Mouse (Mus musculus): Measurements from ENCODE around the gene Hist4h4. TPM values are rescaled to one million over a fixed set of nuclear protein-coding genes. Genes with fewer than 3 reads are reported as not detected.
"Not testable (repeated sequence)": the region's sequence is repeated elsewhere in the genome, so short reads cannot be mapped to it uniquely, and the experiment has no call there.

Hist4h4 gene
- total RNA-seq, 2 experiments from 2014 or later, result 20.5 to 22.3 TPM

DNA sequence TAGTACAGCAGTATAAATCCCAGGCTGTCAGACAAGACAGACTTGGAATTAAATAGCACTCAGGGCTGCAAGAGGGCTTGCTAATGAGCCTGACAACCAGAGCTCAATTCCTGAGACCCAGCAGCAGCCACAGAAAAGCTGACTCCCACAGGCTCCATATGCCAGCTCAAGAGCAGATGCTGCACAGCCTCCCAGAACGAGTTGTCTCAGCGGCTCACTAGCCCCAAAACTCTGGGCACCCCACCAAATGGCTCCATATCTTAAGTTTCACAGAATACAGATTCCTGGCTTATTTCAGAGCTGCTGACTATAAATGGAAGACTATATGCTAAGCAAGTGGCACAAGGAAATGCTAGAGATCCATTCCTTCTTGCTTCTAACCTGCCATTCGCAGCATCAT is 13.3 kb upstream of the Hist4h4 start:
- intact Hi-C loops (cut with DNase I), result no loop called here
- DNase-seq, result no peak

DNA sequence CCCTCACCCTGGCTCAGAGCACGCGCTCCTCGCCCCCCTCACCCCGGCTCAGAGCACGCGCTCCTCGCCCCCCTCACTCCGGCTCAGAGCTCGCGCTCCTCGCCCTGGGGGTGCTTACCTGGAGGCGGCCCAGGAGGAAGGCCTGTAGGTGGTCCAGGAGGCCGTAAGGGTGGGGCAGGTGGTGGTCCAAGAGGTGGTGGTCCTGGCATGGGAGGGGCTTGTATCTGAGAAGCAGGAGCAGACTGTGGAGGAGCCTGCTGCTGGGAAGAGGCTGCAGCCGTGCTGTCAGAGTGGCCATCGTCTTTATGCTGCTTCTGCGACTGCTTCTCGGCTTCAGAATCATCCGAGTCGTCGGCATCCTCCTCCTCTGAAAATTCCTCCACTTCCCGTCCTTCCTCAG is 12.6 kb upstream of the Hist4h4 start:
- intact Hi-C loops (cut with DNase I), result no loop called here
- no peak for DNase-seq

DNA sequence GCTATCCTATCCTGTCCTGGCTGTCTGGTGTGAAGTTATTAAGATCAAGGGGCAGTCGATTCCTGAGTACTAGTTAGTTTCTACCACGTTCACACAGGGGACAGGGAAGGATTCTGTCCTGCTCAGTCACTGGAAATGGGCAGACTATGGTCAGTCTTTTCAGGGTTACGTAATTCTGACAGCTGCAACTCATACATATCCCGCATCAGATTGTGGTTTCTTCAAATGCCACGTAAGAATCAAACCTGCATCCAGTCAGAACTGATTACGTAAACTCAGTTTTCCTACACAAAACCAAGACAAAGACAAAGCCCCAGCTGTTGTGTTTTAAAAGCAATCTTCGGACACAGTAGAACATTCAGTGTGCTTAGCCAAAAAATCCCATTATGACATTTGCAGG is 11.2 kb upstream of the Hist4h4 start:
- intact Hi-C loops (cut with DNase I), result no loop called here
- DNase-seq, result no peak

DNA sequence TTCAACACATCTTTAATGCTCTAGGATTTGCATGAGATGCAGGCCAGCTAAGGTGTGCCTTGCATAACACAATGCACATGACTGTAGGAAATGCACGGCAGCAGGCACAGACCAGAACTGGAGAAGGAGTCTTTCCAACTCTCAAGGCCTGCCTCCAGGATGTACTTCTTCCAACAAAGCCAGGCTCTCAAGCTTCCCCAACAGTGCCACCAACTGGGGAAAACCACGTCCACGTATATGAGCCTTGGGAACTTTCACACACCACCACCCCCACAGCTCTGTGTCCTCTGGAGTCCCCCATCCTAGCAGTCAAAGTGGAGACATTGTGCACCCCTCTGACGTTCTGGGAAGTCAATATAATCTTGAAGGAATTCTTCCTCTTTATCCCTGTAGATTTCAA is 8.9 kb upstream of the Hist4h4 start:
- intact Hi-C loops (cut with DNase I), result no loop called here
- peak; percentile 29 to 50 for DNase-seq

DNA sequence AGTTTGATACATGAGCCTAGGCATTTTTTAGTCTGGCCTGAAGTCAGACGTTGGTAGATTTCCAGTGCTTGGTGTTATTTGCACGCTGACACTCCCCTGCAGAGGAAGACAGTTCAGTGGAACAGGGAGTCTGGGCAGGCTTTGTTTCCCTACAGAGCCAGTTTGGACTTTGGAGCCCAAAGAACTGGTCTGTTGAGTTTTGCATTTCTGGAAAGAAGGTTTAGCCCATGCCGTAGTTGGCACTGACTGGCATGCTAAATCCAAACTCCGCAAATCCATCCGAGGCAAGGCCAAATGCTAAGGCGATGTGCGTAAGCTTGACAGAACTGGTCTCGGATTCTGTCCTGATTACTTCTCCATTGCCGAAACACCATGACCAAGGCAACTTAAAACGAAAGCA is 7.0 kb upstream of the Hist4h4 start:
- no peak for DNase-seq
- intact Hi-C loops (cut with DNase I), result no loop called here

DNA sequence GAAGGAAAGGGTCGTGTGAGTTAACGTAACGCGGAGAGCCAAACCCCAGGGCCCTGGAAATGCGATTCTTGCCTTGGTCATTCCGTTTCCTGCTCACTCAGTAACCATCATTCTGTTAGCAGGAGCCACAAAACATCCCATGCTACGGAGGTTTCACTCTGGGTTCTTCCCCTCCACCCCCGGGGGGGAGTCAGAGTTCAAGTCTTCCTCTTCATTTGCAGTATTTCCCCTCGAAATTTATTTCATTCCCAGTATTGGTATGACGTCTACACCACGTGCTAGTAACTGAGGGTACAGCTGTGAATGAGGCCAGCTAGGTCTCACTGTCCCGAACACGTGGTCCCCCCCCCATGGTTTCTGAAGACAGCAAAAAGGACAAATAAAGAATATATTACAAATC is 5.5 kb upstream of the Hist4h4 start:
- no peak for DNase-seq
- intact Hi-C loops (cut with DNase I), result no loop called here

DNA sequence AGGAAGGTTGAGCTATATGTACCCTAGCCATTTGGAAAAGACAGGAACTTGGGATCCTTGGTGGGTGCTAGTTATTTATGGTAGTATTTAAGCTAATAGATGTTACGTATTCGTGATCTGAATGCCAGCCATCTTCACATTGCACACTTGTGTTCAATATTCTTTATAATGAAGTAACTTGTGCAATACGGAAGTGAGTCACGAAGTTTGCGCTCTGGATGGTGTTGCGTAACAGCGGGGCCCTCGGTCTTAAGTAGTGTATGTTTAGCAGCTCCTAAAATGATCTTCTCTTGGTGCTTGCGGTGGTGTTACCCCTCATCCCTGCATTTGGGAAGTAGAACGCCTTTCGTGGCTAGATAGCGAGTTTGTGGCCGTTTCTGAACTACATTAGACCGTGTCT is 4.9 kb upstream of the Hist4h4 start:
- intact Hi-C loops (cut with DNase I), result no loop called here
- DNase-seq, result peak; percentile 45 to 52

DNA sequence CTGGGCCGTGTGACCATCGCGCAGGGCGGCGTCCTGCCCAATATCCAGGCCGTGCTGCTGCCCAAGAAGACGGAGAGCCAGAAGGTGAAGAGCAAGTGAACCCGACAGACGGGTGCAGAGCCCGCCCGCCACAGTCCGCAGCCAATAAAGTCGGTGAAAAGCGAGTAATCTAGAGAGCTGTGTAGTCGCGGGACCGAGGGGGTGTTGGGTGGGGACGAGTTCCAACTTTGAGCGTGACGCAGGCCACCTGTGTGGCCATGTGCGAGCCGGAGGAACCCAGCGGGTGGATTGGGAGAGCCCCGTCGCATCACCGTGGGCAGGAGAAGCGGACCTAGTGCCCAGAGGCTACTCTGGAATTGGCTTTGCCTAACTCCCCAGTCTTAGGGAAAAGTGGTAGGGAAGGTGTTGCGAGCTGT is 4.4 kb upstream of the Hist4h4 start:
- peak; percentile 44 to 64 for DNase-seq
- intact Hi-C loops (cut with DNase I), result no loop called here

DNA sequence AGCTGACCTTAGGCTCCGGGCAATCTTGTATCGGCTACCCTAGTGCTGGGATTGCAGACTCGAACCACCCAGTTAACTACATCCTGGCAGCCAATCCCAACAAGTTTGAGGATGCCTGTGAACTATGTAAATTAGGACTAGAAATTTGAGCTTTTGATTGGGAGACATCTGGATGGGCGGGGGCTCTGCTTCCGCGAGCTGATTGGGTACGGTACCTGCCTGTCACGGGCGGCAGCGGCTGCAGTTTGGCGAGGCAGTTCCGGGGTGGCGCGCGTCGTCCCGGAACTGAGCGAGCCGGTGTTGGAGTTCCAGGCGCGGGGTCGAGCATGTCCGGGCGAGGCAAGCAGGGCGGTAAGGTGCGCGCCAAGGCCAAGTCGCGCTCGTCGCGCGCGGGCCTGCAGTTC is 3.8 kb upstream of the Hist4h4 start, which contains the start of gene H2afj:
Gene H2afj, plus strand, starts transcription at position 231 of the 404 bp plus-strand sequence.
- intact Hi-C loops (cut with DNase I), result no loop called here

DNA sequence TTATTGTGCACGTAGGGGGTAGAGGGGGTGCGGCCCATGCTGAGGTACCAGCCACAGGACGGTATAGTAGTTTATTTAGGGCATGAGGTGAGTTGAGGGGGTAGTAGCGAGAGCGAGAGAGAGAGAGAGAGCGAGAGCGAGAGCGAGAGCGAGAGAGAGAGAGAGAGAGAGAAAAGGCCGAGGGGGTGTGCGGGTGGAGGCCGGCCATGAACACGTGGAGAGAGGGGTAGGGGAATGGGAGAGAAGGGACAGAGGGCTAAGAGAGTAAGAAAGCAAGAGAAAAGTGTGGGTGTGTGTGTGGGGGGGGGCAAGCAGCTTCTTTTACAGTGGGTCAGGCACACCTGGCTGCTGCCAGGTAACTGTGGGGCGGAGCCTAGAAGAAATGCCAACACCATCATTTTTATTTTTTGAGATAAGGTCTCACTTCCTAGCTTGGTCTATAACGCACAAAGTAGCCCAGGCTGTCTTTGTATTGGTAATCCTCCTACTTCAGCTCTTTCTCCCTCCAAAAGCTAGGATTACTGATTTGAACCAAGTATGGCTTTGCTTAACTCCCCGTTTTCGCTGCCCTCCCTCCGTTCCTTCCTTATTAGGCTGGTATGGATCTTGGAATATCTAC is 3.3 kb upstream of the Hist4h4 start:
- no peak for DNase-seq

More for the DNA sequence above, 3.8 kb upstream of the Hist4h4 start, which contains the start of gene H2afj:
- DNase-seq, result peak; percentile 99

DNA sequence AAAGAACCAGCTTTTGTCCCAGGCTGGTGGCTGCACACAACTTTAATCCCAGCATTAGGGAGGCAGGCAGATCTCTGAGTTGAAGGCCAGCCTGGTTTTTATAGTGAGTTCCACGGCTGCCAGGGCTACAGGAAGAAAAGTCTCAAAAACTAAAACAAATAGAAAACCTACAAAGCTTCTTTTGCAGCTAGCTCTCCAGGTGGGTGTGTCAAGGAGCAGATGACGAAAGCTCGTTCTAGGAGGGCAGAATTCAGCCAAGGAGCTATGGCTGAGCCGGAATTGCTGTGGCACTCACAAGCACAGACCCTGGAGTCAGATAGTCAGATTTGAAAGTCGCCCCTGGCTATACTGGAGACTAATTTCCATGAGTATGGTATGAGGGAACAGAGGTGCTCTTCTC is 2.6 kb upstream of the Hist4h4 start:
- intact Hi-C loops (cut with DNase I), result no loop called here
- no peak for DNase-seq

More for the DNA sequence above, 3.3 kb upstream of the Hist4h4 start:
- intact Hi-C loops (cut with DNase I), result no loop called here

DNA sequence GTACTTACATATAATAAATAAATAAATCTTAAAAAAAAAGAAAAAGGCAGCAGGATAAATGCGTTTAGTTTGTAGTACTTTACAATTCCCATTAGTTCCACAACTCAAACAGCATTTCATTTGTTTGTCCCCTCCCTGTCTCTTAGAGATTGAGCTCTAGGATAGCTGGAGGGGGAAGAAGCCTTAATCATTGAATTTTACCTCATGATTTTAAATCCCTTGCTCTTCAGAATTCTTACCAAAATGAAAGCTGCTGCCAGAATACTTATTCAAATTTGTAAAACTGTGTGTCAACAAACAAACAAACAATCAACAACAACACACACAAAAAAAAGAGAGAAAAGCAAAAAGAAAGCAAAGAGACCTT is 1.2 kb upstream of the Hist4h4 start:
- intact Hi-C loops (cut with DNase I), result loop anchor here (2.0 kb wide), 1 partner anchor 51 kb away; the partner anchor contains the start of gene Art4
- DNase-seq, result no peak

DNA sequence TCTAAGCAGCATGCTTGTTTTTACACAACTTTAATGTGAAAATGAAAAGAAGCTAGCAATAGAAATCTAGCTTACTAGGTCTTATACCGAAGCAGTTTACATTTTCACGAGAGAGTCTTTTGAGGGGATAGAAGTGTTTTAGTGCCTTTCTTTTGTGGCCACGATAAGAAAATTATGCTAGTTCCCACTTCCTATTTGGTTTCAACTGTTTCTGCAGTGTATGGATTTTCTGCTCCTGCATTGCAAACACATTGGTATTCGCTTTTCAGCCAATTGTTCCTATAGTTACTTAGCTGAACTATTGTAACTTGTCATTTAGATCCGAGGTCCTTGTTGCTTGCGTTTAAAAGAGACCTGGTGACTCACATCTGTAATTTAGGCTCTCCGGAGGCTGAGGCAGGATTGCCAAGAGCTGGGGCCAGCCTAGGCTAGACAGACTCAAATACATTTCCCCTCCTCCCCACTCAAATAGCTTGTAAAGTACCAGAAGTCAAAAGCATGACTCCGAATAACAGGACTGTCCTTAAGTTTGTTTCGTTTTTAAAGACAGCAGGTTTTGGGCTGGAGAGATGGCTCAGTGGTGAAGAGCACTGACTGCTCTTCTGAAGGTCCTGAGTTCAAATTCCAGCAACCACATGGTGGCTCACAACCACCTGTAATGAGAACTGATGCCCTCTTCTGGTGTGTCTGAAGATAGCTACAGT is 642 bp upstream of the Hist4h4 start:
- intact Hi-C loops (cut with DNase I), result loop anchor here (1.0 to 2.0 kb wide), 2 partner anchors 22 to 52 kb away; partner anchors contain the start of genes Art4 and BC049715

DNA sequence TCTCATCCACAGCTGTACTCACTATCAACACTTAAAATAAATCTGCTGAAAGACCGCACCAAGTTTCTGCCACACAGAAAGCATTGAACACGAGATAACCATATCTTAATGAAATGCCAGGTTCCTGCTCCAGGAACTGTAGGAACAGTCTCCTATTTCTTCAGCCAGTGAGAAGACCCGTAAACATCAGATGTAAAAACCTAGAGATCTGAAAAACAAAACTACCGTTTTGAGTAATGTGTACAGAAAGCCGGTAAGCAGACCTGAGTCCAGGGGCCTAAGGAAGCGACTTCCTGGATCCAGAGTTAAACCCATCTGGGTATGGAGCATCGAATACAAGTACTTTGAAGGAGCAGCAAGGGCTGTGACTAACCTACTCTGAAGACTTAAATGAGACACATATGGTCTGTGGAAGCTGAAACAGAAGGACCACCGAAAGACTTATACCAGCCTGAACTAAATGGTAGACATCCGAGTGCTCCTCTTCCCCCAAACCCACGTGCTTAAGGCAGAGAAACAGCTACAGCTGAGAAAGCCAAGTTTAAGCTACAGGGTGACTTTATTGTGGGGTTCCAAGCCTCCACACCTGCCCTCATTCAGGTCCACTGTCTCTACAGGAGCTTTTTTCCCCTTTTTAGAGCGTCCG is 999 bp downstream of the Hist4h4 start:
- intact Hi-C loops (cut with DNase I), result no loop called here
- no peak for DNase-seq

More for the DNA sequence above, 642 bp upstream of the Hist4h4 start:
- no peak for DNase-seq

DNA sequence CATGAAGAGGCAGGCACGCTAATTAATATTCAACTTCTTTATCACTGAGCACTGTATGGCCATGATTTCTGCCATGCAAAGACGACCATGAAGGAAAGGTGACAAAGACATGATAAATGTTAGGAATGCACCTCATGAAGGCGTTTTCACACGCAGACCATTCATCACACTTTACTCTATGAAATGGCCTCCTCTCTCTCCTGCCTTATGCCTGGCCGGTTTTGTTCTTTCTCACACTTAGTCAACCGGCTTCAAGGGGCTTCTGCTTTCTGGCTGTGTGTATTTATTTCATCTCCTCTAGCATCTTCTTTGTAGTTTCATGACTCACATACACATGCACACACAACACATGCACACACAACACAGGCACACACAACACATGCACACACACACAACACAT is 2.9 kb downstream of the Hist4h4 start:
- intact Hi-C loops (cut with DNase I), result no loop called here
- DNase-seq, result no peak

DNA sequence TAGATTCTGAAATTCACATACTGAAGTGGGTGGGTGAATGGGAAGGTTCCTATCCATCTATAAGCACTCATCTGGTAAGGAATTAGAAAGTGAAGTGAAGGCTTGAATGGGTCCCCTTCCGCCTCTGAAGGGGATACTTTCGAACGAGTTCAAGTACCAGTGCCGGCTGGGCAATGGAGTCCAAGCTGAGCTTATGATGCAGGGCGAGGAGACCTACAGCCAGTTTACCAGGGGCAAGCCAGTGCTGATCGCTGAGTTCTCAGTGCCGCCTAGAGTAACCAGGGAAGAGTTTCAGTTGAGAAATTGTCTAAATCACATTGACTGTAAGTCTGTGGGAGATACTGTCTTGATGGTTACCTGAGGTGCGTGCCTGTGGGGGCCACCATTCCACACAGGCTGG is 3.5 kb downstream of the Hist4h4 start:
- intact Hi-C loops (cut with DNase I), result no loop called here
- no peak for DNase-seq

DNA sequence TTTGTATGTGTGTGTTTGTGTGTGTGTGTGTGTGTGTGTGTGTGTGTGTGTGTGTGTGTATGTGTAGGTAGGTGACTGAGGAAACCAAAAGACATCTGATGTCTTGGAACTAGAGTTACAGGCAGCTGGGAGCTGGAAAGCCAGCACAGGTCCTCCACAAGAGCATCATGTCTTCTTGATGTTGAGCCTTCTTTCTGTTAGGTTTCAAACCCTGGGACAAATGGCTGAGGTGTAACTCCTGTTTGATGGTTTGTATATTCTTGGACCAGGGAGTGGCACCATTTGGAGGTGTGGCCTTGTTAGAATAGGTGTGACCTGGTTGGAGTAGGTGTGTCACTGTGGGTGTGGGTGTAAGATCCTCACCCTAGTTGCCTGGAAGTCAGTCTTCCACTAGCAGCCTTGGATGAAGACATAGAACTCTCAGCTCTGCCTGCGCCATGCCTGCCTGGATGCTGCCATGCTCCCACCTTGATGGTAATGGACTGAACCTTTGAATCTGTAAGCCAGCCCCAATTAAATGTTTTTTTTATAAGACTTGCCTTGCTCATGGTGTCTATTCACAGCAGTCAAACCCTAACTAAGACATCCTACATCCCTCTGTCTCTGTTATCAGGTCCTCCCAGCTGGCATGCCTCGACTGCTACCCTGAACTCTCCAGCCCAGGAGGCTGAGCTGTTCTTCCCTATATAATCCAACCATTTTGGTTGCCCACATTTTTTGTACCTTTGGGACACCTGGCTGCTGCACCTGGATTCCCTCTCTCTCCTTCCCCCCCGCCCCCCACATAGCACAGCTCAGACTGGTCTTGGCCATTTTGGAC is 6.1 kb downstream of the Hist4h4 start:
- intact Hi-C loops (cut with DNase I); DNase-seq: not testable (repeated sequence)

DNA sequence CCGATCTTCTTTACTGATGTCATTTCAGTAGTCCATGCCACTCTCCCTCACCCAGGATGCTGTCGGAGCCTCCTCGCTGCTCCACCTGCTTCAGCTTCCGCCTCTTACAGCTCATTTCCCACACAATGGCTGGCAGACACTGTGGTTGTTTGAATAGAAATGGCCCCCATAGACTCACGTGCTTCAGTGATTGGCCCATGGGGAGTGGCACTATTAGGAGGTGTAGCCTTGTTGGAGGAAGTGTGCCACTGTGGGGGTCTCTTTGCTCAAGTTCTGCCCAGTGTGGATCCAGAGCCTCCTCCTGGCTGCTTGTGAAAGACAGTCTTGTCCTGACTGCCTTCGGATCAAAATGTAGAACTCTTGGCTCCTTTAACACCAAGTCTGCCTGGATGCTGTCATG is 8.4 kb downstream of the Hist4h4 start:
- DNase-seq, result no peak
- intact Hi-C loops (cut with DNase I), result no loop called here

DNA sequence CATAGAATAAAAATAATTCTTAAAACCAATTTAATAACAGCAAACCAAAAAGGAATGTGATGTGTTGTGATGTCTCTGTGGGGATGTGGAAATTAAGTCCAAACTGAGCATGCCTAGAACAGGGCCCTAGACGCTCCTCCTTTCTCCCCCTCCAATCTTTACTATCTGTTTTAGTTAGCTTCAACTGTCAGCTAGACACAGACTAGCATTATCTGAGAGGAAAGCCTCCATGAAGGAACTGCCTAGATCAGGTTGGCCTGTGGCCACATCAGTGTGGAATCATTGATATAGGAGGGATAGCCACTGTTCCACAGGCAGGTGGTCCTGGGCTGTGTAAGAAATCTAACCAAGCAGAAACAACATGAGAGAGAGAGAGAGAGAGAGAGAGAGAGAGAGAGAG is 9.1 kb downstream of the Hist4h4 start:
- intact Hi-C loops (cut with DNase I), result no loop called here
- DNase-seq, result no peak

DNA sequence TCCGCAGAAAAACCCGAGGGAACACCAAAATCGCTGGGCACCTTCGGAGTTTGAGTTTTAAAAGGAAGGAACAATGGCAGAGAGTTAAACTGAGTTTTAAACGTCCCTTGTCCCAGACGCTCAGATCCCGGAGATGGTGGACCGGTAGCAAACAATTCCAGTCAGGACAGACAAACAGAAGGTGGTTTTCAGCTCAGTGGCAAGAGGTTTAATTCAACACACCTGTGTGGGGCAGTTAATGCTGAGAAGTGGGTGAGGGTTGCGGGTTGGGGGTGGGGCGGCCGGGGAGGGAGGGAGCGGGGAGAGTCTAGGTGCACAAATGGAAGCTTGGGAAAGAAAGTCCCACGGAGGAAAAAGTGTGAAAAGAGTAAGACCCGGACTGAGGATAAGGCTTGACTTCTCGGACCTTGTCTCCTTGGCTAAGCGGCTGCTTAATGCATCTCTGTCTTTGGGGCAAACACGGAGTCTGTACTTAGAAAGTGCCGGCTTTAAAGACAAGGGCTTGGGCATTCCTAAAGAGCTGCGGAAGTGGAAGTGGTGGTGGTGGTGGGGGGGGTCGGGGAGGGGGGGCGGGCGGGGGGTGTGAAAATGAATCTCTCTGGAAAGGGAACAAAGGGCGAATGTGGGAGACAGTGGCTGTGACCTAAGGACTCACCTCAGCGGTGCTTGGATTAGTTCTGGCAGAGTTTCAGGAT is 10.2 kb downstream of the Hist4h4 start:
- no peak for DNase-seq
- intact Hi-C loops (cut with DNase I), result no loop called here
